Mouse (Mus musculus): ENCODE results near the gene Fndc5.

GRCm38 (mm10) chr4:129151276-129151811, 14.5 kb downstream of the Fndc5 start:
- TF ChIP-seq CTCF (IDR thresholded peaks at IDR 0.05; ENCODE audit: low read depth, low read length) (no peak), POLR2A (IDR thresholded peaks at IDR 0.05; ENCODE audit: extremely low read depth, insufficient read depth, low read length) (no peak)

Data from liver, adult 2 months (tissue).